ENCODE assay signal across 8 mouse cellular contexts in the genomic region with DNA sequence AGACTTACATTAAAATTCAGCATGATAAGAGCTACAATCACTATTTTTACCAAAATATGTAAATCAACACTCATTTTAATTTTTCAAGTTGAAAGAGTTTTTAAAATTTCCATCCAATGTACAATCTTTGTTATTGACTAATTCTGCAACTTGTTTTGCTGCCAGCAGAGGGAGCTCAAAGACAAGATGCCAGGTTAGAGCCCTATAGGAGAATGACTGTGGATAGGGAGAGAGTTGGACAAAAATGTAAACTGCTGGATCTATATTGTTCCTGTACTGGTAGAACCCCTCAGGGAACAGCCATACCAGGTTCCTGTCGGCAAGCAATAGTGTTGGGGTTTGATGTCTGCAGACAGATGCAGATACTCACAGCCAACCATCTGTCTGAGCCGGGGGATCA.
DNase-seq lines count a peak whose midpoint lies in the region; ATAC-seq and TF ChIP-seq lines count a peak whose summit lies in the region.

No protein-coding gene starts in this region.

- H3K27ac ChIP-seq in ES-E14 (ENCODE audit: insufficient read depth, low read depth, low read length, poor library complexity, severe bottlenecking) = no peak overlapping the region

- DNase-seq in heart, postnatal 36 days = peak; percentile 1 to 3
- no peak for DNase-seq in heart, adult 9 months (ENCODE audit: low spot score in 2 of 2)
- no peak for DNase-seq in ES-E14 (ENCODE audit: low read depth, low spot score)
- peak; percentile 14 to 18 for DNase-seq in cerebellum, postnatal 36 days
- DNase-seq in induced T-regulatory cell, adult 2 months (ENCODE audit: low read depth) = peak; percentile 1
- peak; percentile 39 for DNase-seq in mesoderm, embryonic 11.5 days (ENCODE audit: low read depth, low spot score)
- DNase-seq in urinary bladder, postnatal 36 days (ENCODE audit: low spot score in 2 of 2) = no peak

- no peak for ATAC-seq in megakaryocyte, adult 5-6 weeks (ENCODE audit: poor library complexity, severe bottlenecking)

- no peaks in the 10 kb centered on the region for H3K4me1 ChIP-seq in ES-E14 (ENCODE audit: control insufficient read depth in 2 of 2, insufficient read depth in 2 of 2, low read length in 2 of 2, poor library complexity in 1 of 2)

- in situ Hi-C loops in ES-E14 (cut with MboI; ENCODE audit: low sequenced_read_pairs in 2 of 2, unreplicated experiment in 2 of 2) = no loop called here

- intact Hi-C loops in heart, postnatal 36 days (cut with DNase I) = loop anchor here (10.0 kb wide), 1 partner anchor 514 kb away; no protein-coding TSS in a partner anchor

- H3K36me3 ChIP-seq in ES-E14 (ENCODE audit: control insufficient read depth, insufficient read depth, low read length, poor library complexity, severe bottlenecking) = no peaks in the 10 kb centered on the region

- no peak overlapping the region for H3K4me3 ChIP-seq in ES-E14 (ENCODE audit: insufficient read depth in 1 of 2, low read depth in 1 of 2, low read length in 2 of 2, poor library complexity in 1 of 2, severe bottlenecking in 1 of 2)

- H3K9me3 ChIP-seq in ES-E14 (ENCODE audit: control insufficient read depth, insufficient read depth, low read depth, low read length) = no peaks in the 10 kb centered on the region

- no peak overlapping the region for H3K9ac ChIP-seq in ES-E14 (ENCODE audit: insufficient read depth, low read depth, low read length, poor library complexity, severe bottlenecking)

TF ChIP-seq in ES-E14, 5 proteins besides CTCF, POLR2A, EP300 and RAD21:
- TF ChIP-seq HCFC1 (IDR thresholded peaks at IDR 0.05; ENCODE audit: borderline replicate concordance, insufficient read depth, low read length) = no peak
- TF ChIP-seq ZC3H11A (IDR thresholded peaks at IDR 0.05; ENCODE audit: borderline replicate concordance, low read depth, low read length) = peak; percentile 30; the same call in 1 of the 2 replicates
- TF ChIP-seq ZNF384 (IDR thresholded peaks at IDR 0.05; ENCODE audit: low read depth, low read length) = no peak
- TF ChIP-seq CHD2 (IDR thresholded peaks at IDR 0.05; ENCODE audit: low read depth, low read length) = no peak
- no peak for TF ChIP-seq MAFK (IDR thresholded peaks at IDR 0.05; ENCODE audit: insufficient read depth, low read depth, low read length)

Comparison
In these comparisons a context has a peak if more than half of its experiments do, and no peak if none do; other contexts are left out.
1. DNase-seq: peak in heart, postnatal 36 days (2 of 2), cerebellum, postnatal 36 days (2 of 2), induced T-regulatory cell, adult 2 months (single experiment) and mesoderm, embryonic 11.5 days (single experiment); none in heart, adult 9 months (0 of 2), ES-E14 (single experiment) and urinary bladder, postnatal 36 days (0 of 2).